Mouse (Mus musculus): ENCODE results near the gene Exosc5. TPM values are rescaled to one million over a fixed set of nuclear protein-coding genes. Genes with fewer than 3 reads are reported as not detected.

The Exosc5 gene
- total and polyA plus RNA-seq, 3 experiments, result 109 to 134 TPM; not detected in 1

DNA sequence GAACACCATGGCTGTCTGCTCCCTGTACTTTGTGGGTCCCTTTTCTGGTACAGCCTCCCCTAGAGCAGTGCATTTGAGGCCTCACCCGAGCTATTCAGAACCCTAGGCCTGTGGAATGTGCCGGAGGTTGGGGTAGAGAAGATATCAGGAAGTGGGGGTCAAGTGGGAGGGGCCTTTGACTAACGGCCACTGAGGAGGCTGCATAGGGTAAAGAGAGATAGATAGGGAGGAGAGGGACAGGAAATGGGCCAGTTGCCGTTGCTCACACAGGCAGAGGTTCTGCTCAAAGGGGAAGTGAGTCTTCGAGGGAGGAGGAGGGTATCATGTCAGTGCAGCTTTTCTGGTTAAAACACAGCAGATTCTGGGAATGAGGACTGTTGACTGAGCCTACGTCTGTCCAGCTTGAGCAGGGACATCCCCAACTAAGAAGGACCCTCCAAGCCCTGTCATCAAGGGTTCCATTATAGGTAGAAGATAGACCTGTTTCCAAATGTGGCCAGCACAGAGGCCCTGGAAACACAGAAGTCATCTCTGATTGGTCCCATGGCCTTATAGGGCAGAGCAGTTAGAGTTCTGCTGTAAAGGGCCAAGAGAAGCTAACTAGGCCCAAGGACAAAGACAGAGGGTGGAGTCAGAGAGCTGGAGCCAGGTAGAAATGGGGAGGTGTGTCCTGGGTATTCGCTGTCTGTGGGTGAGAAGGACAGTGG is 24.7 kb downstream of the Exosc5 start:
- H3K4me3 ChIP-seq (ENCODE audit: control insufficient read depth in 1 of 2, insufficient read depth in 1 of 2, low read depth in 2 of 2, low read length in 2 of 2), result peak overlapping the region; percentile 0 to 43; a peak in 3 of 4 replicates
- H3K79me2 ChIP-seq (ENCODE audit: control insufficient read depth, insufficient read depth, low read length, poor library complexity), result peaks cover 53% of the 10 kb centered on the region
- peak; percentile 98 for DNase-seq (ENCODE audit: low read depth, low spot score)
- TF ChIP-seq POLR2A (IDR thresholded peaks at IDR 0.05; ENCODE audit: control insufficient read depth in 1 of 2, insufficient read depth in 1 of 2, low read depth in 1 of 2, low read length in 2 of 2, poor library complexity in 1 of 2) (peak in 1 of 2 experiments; percentile 94; a peak in 3 of 4 replicates), CHD2 (IDR thresholded peaks at IDR 0.05; ENCODE audit: low read length) (no peak), KAT2A (conservative IDR thresholded peaks at IDR 0.05; ENCODE audit: low read depth, low read length) (no peak), TAL1 (IDR thresholded peaks at IDR 0.05; ENCODE audit: low read length) (peak; percentile 70), MEF2A (IDR thresholded peaks at IDR 0.05; ENCODE audit: extremely low read depth, insufficient replicate concordance, low read depth, low read length, poor library complexity, severe bottlenecking) (no peak), BHLHE40 (IDR thresholded peaks at IDR 0.05; ENCODE audit: borderline replicate concordance, low read depth, low read length) (no peak), ZC3H11A (IDR thresholded peaks at IDR 0.05; ENCODE audit: low read depth, low read length) (no peak), ELF1 (IDR thresholded peaks at IDR 0.05; ENCODE audit: low read depth, low read length) (no peak), UBTF (IDR thresholded peaks at IDR 0.05; ENCODE audit: borderline replicate concordance, insufficient read depth, low read depth, low read length) (0 out of 2 replicates have a peak, but pooled peaks have one; percentile 20), NELFE (IDR thresholded peaks at IDR 0.05; ENCODE audit: low read depth, low read length) (no peak), RAD21 (IDR thresholded peaks at IDR 0.05; ENCODE audit: low read depth, low read length) (no peak), MAFK (IDR thresholded peaks at IDR 0.05; ENCODE audit: borderline replicate concordance, low read depth, low read length) (no peak), ZKSCAN1 (IDR thresholded peaks at IDR 0.05; ENCODE audit: low read depth, low read length) (no peak), CTCF (IDR thresholded peaks at IDR 0.05 in 2 of 3, conservative IDR thresholded peaks at IDR 0.05 in 1 of 3; ENCODE audit: control insufficient read depth in 1 of 3, insufficient read depth in 1 of 3, low read depth in 2 of 3, low read length in 3 of 3, poor library complexity in 1 of 3, severe bottlenecking in 1 of 3) (no peak), TBP (IDR thresholded peaks at IDR 0.05; ENCODE audit: low read depth, low read length) (peak; percentile 89), POLR2AphosphoS5 (IDR thresholded peaks at IDR 0.05; ENCODE audit: borderline replicate concordance, low read depth, low read length) (no peak), MAX (IDR thresholded peaks at IDR 0.05; ENCODE audit: low read length) (no peak), MYB (IDR thresholded peaks at IDR 0.05; ENCODE audit: low read depth, low read length) (no peak), ZNF384 (IDR thresholded peaks at IDR 0.05; ENCODE audit: low read depth, low read length) (no peak), GATA1 (IDR thresholded peaks at IDR 0.05; ENCODE audit: low read depth, low read length) (peak; percentile 87), ZMIZ1 (IDR thresholded peaks at IDR 0.05; ENCODE audit: low read depth, low read length) (no peak)
- H3K4me1 ChIP-seq (ENCODE audit: control insufficient read depth in 1 of 2, insufficient read depth in 2 of 2, low read length in 2 of 2), result peaks cover 15 to 57% of the 10 kb centered on the region in 2 experiments
- peak overlapping the region; percentile 81 for H3K9ac ChIP-seq (ENCODE audit: control insufficient read depth, low read depth, low read length, poor library complexity, severe bottlenecking)
- no peaks in the 10 kb centered on the region for H3K27me3 ChIP-seq (ENCODE audit: control insufficient read depth in 1 of 2, insufficient read depth in 2 of 2, low read length in 2 of 2)
- H3K36me3 ChIP-seq (ENCODE audit: control insufficient read depth in 1 of 2, insufficient read depth in 2 of 2, low read length in 2 of 2), result peaks cover 0 to 51% of the 10 kb centered on the region in 2 experiments; a peak in 2 of 4 replicates
- no peaks in the 10 kb centered on the region for H3K9me3 ChIP-seq (replicated peaks; ENCODE audit: insufficient read depth, low read length)
- H3K27ac ChIP-seq (ENCODE audit: control insufficient read depth, low read depth, low read length), result peak overlapping the region; percentile 99
